Mouse (Mus musculus): ENCODE data around the gene Selenow.

Selenow gene

DNA sequence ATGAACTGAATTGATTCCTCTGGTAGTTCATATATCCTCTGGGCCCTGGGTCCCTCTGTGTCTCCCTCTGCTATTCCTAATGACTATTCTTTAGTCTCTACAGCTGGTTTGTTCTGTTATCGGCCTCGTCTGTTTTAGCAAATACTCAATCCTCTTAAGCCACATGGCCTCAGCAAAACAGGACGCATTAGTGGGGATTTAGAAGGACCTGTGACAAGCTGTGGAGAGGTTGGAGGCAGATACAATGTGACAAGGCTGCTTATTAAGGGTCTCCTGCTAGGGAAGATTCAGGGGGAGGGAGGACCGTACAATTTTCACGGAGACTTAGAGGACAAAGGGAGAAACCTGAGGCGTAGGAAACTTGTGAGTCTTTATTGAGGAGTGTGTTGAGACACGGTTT is 16.3 kb downstream of the Selenow start:
- DNase-seq (ENCODE audit: low read depth), result no peak

- no peak for DNase-seq (ENCODE audit: low read depth)
These were observed 20.7 kb downstream of the Selenow start for GRCm38 (mm10) chr7:15901366-15902048.

DNA sequence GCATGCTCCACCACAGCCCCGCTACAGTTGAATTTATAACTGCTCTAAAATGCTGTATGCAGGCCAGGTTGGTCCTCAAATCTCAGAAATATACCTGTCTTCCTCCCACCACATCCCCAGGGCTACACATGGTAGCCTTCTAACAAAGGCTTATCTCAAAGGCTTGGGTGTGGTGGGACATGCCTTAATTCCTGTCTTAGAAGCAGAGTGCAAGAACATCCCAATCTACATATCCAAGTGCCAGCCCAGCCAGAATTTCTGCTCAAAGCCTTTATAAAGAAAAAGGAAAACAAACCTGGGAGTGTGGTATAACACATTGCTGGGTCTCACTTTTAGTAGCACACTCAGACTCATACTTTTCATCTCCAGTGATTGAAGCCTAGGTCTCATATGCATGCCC is 28.0 kb downstream of the Selenow start:
- DNase-seq (ENCODE audit: low read depth), result no peak

- DNase-seq (ENCODE audit: low read depth), result no peak
These were observed 38.1 kb downstream of the Selenow start for GRCm38 (mm10) chr7:15884127-15884526.

DNA sequence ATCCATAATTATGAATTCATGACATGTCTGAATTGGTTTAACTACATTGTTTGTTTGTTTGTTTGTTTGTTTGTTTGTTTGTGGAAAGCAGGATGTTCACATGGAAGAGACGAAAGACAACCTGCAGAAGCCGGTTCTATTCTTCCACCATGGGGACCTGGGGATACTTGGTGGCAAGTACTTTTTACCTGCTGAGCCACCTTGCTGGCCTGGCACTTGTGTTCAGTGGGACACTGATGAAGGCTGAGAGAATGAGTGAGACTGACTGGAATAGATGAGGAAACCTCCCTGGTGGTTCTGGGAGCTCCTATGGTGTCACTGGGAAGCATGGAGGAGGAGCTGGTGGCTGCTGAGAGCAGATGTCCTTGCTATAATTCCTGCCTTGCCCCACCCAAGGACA is 39.9 kb downstream of the Selenow start, which contains the start of gene Crxos:
TSS of gene Crxos (plus strand) at position 301 of the 400 bp plus-strand sequence.
- no peak for DNase-seq (ENCODE audit: low read depth)

DNA sequence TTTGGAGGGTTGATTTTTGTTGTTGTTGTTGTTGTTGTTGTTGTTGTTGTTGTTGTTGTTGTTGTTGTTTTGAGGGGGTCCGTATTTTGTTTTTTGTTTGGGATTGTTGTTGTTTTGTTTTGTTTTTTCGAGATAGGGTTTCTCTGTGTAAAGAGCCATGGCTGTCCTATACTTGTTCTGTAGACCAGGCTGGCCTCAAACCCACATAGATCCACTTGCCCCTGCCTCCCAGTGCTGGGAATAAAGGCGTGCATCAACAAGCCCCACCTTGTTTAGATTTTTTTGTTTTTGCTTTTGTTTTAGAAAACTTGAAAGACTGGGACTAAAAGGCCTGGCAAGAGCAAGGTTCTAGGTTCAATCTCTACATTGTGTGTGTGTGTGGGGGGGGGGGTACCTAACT is 40.4 kb downstream of the Selenow start:
- DNase-seq (ENCODE audit: low read depth), result no peak

GRCm38 (mm10) chr7:15881388-15881787 is 40.8 kb downstream of the Selenow start:
- no peak for DNase-seq (ENCODE audit: low read depth)

GRCm38 (mm10) chr7:15879756-15880155 is 42.4 kb downstream of the Selenow start, which contains the start of gene Crx:
TSS of gene Crx (minus strand) at chr7:15879968.
- no peak for DNase-seq (ENCODE audit: low read depth)
